Mouse (Mus musculus) G1E (cell line): ENCODE measurements around the gene Adam11.
"Not testable (repeated sequence)": the region's sequence is repeated elsewhere in the genome, so short reads cannot be mapped to it uniquely, and the experiment has no call there.

Experiments used
- CTCF ChIP-seq: IDR thresholded peaks from 2 replicates; pipeline ENCODE4 v1.5.1; 2012; ENCODE audit warnings: low read depth, low read length, inconsistent platforms, mixed read lengths
- GATA2 ChIP-seq: IDR thresholded peaks from 2 replicates; pipeline ENCODE4 v1.6.1; 2012; ENCODE audit warnings: low read depth, low read length, inconsistent platforms, borderline replicate concordance
- TAL1 ChIP-seq: conservative IDR thresholded peaks from 2 replicates; pipeline ENCODE4 v1.6.1; 2012; ENCODE audit warnings: low read depth, low read length, inconsistent platforms, mixed read lengths

- peak; percentile 18; the same call in 1 of the 2 replicates for TF ChIP-seq CTCF
- not testable (repeated sequence) for TF ChIP-seq GATA2, TAL1
Observed at GRCm38 (mm10) chr11:102714578-102714977, 46.7 kb upstream of the Adam11 start.
